Mouse (Mus musculus) limb, embryonic 12.5 days (tissue): ENCODE results near the gene Slx4ip. TPM values are rescaled to one million over a fixed set of nuclear protein-coding genes. Genes with fewer than 3 reads are reported as not detected.

ENCODE experiments used
- ATAC-seq: fragments of 200-750 bp; cut with Nextera tagmentation; 2 replicates; pipeline ENCODE4 v1.8.0; 2017; ENCODE audit warnings: low read depth, moderate TSS enrichment; ENCODE audit not compliant: insufficient number of reproducible peaks, insufficient read depth, low FRiP score, low TSS enrichment
- H3K27ac ChIP-seq: fragments of 300-500 bp; sonication (generic); 2 replicates; pipeline ENCODE4 v1.5.1; 2016; ENCODE audit warnings: mild to moderate bottlenecking, moderate library complexity
- H3K27me3 ChIP-seq: fragments of 300-500 bp; sonication (generic); 2 replicates; pipeline ENCODE4 v1.6.1; 2016; ENCODE audit warnings: mild to moderate bottlenecking, moderate library complexity
- H3K36me3 ChIP-seq: fragments of 300-500 bp; sonication (generic); 2 replicates; pipeline ENCODE4 v1.6.1; 2016; ENCODE audit warnings: mild to moderate bottlenecking, moderate library complexity
- H3K4me1 ChIP-seq: fragments of 300-500 bp; sonication (generic); replicated peaks from 2 replicates; pipeline ENCODE4 v1.6.1; 2016
- H3K4me2 ChIP-seq: fragments of 300-500 bp; sonication (generic); 2 replicates; pipeline ENCODE4 v1.6.1; 2016; ENCODE audit warnings: mild to moderate bottlenecking, moderate library complexity
- H3K4me3 ChIP-seq: fragments of 300-500 bp; sonication (generic); replicated peaks from 2 replicates; pipeline ENCODE4 v1.5.1; 2016; ENCODE audit warnings: mild to moderate bottlenecking
- H3K9ac ChIP-seq: fragments of 300-500 bp; sonication (generic); replicated peaks from 2 replicates; pipeline ENCODE4 v1.6.1; 2016; ENCODE audit warnings: mild to moderate bottlenecking, moderate library complexity
- H3K9me3 ChIP-seq: fragments of 300-500 bp; sonication (generic); 2 replicates; pipeline ENCODE4 v1.6.1; 2016; ENCODE audit warnings: mild to moderate bottlenecking, moderate library complexity
- WGBS: fragments of 180-500 bp; shearing (Covaris S2); methylation state at CpG from one replicate; pipeline ENCODE4 v1.1.7; 2016; 5-methylcytosine and 5-hydroxymethylcytosine counted together
- polyA plus RNA-seq: library from polyadenylated mRNA; unstranded; fragments of >200 nt; fragmentation: Nextera tagmentation; extraction: Ambion mirVana; gene quantifications from 2 replicates; pipeline ENCODE4 v1.2.1, GENCODE M21; 2016

The Slx4ip gene
- polyA plus RNA-seq, 1 experiment from 2014 or later = 9.0 TPM

- Histone ChIP-seq H3K36me3 (peaks cover under 1% of the 10 kb centered on the region; the same call in 1 of the 2 replicates), H3K4me1 (peaks cover 11% of the 10 kb centered on the region), H3K9ac (no peak overlapping the region), H3K4me2 (no peak overlapping the region), H3K4me3 (no peak overlapping the region), H3K27me3 (no peaks in the 10 kb centered on the region), H3K9me3 (no peaks in the 10 kb centered on the region), H3K27ac (0 out of 2 replicates have a peak overlapping the region, but pooled peaks have one; percentile 19)
- WGBS = 29% methylated on average over 16 of the region's 16 CpGs
- ATAC-seq = peak; percentile 33; the same call in 1 of the 2 replicates
Measured at GRCm38 (mm10) chr2:137073473-137074312, 182.7 kb downstream of the Slx4ip start.

DNA sequence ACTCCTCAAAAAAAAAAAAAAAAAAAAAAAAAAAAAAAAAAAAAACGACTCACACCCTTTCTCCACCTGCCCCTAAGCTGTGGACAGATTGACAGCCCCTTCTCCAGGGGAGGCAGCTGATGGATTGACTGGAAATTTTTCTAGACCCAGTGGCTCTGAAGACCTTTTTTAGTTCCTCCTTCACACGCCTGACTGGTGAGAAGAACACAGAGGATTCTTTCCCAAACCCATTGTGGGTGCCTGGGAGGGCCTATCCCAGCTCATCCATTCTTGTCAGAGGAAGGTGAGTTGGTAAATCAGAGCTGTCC is 183.2 kb downstream of the Slx4ip start:
- Histone ChIP-seq H3K27me3 (no peaks in the 10 kb centered on the region), H3K4me2 (no peak overlapping the region), H3K9ac (no peak overlapping the region), H3K9me3 (no peaks in the 10 kb centered on the region), H3K4me3 (no peak overlapping the region), H3K4me1 (peaks cover 17% of the 10 kb centered on the region), H3K27ac (no peak overlapping the region), H3K36me3 (no peaks in the 10 kb centered on the region)
- WGBS = 31% methylated on average over 2 of the region's 2 CpGs
- ATAC-seq = no peak

- Histone ChIP-seq H3K4me3 (no peak overlapping the region), H3K27ac (no peak overlapping the region), H3K4me1 (peaks cover 31% of the 10 kb centered on the region), H3K9ac (no peak overlapping the region), H3K27me3 (0 out of 2 replicates have a peak, but pooled peaks cover 2% of the 10 kb centered on the region), H3K4me2 (no peak overlapping the region), H3K36me3 (peaks cover 19% of the 10 kb centered on the region), H3K9me3 (no peaks in the 10 kb centered on the region)
- 63% methylated on average over 4 of the region's 4 CpGs for WGBS
- no peak for ATAC-seq
Measured at GRCm38 (mm10) chr2:137078771-137079170, 187.8 kb downstream of the Slx4ip start.

DNA sequence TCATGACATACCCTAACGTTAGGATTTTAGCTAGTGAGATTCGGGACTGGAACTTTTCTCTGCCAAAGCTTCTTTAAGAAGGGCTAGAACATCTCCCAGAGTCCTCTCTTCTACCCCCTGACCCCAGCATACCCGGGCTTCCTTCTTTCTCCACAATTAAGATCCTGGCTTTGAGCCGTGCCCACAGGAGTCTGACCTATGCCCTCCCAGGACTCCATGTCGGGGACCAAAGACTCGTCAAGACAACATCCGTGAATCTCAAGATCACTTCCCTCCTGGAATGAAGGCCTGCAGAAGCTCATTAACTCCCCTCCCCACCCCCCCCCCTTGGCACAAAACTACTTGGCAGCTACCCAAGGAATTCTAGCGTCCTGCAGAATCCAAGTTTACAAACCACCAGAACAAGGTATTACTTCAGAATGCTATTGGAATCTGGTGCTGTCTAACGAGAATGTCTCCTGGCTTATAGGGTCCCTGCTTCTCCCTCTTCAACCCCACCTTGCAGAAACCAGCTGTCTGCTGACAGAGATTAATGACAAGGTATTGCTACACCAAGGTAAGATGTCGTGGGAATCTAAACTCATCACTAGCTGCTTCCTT is 188.8 kb downstream of the Slx4ip start:
- 25% methylated on average over 10 of the region's 10 CpGs for WGBS
- Histone ChIP-seq H3K4me1 (peaks cover 28% of the 10 kb centered on the region), H3K36me3 (peaks cover 30% of the 10 kb centered on the region), H3K4me3 (no peak overlapping the region), H3K4me2 (no peak overlapping the region), H3K27me3 (0 out of 2 replicates have a peak, but pooled peaks cover 3% of the 10 kb centered on the region), H3K27ac (0 out of 2 replicates have a peak overlapping the region, but pooled peaks have one; percentile 23), H3K9me3 (no peaks in the 10 kb centered on the region), H3K9ac (no peak overlapping the region)
- no peak for ATAC-seq

- ATAC-seq = no peak
- Histone ChIP-seq H3K4me1 (peaks cover 28% of the 10 kb centered on the region), H3K9me3 (no peaks in the 10 kb centered on the region), H3K27ac (no peak overlapping the region), H3K27me3 (0 out of 2 replicates have a peak, but pooled peaks cover 3% of the 10 kb centered on the region), H3K4me3 (no peak overlapping the region), H3K9ac (no peak overlapping the region), H3K36me3 (peaks cover 36% of the 10 kb centered on the region), H3K4me2 (no peak overlapping the region)
- WGBS = 68% methylated on average over 6 of the region's 6 CpGs
Measured at GRCm38 (mm10) chr2:137080468-137080867, 189.4 kb downstream of the Slx4ip start.

- Histone ChIP-seq H3K4me1 (peaks cover 31% of the 10 kb centered on the region), H3K9ac (no peak overlapping the region), H3K36me3 (peaks cover 42% of the 10 kb centered on the region), H3K4me3 (no peak overlapping the region), H3K9me3 (no peaks in the 10 kb centered on the region), H3K4me2 (no peak overlapping the region), H3K27me3 (0 out of 2 replicates have a peak, but pooled peaks cover 3% of the 10 kb centered on the region), H3K27ac (no peak overlapping the region)
- WGBS = 89% methylated on average over 7 of the region's 7 CpGs
- ATAC-seq = no peak
Measured at GRCm38 (mm10) chr2:137081001-137081400, 190.0 kb downstream of the Slx4ip start.

GRCm38 (mm10) chr2:137082896-137083620 is 192.0 kb downstream of the Slx4ip start:
- Histone ChIP-seq H3K4me2 (no peak overlapping the region), H3K4me3 (no peak overlapping the region), H3K9ac (no peak overlapping the region), H3K27me3 (0 out of 2 replicates have a peak, but pooled peaks cover 3% of the 10 kb centered on the region), H3K36me3 (peaks cover 53% of the 10 kb centered on the region), H3K4me1 (peaks cover 49% of the 10 kb centered on the region), H3K9me3 (no peaks in the 10 kb centered on the region), H3K27ac (no peak overlapping the region)
- WGBS = 94% methylated on average over 24 of the region's 24 CpGs
- ATAC-seq = no peak

- Histone ChIP-seq H3K9me3 (no peaks in the 10 kb centered on the region), H3K27ac (no peak overlapping the region), H3K4me2 (no peak overlapping the region), H3K36me3 (peaks cover 73% of the 10 kb centered on the region), H3K4me3 (no peak overlapping the region), H3K9ac (no peak overlapping the region), H3K27me3 (0 out of 2 replicates have a peak, but pooled peaks cover 3% of the 10 kb centered on the region), H3K4me1 (peaks cover 37% of the 10 kb centered on the region)
- WGBS = 69% methylated on average over 8 of the region's 8 CpGs
- ATAC-seq = no peak
Measured at GRCm38 (mm10) chr2:137085257-137085656, 194.2 kb downstream of the Slx4ip start.

- H3K36me3 ChIP-seq = peaks cover 82% of the 10 kb centered on the region
- H3K4me2 ChIP-seq = peak overlapping the region; percentile 9; the same call in 1 of the 2 replicates
- no peak overlapping the region for H3K9ac ChIP-seq
- peaks cover 28% of the 10 kb centered on the region for H3K4me1 ChIP-seq
- ATAC-seq = no peak
- H3K4me3 ChIP-seq = no peak overlapping the region
- WGBS = 68% methylated on average over 14 of the region's 14 CpGs
- peaks cover 3% of the 10 kb centered on the region; the same call in 1 of the 2 replicates for H3K27me3 ChIP-seq
- peak overlapping the region; percentile 57 for H3K27ac ChIP-seq
- H3K9me3 ChIP-seq = no peaks in the 10 kb centered on the region
Measured at GRCm38 (mm10) chr2:137086621-137087395, 195.8 kb downstream of the Slx4ip start.

DNA sequence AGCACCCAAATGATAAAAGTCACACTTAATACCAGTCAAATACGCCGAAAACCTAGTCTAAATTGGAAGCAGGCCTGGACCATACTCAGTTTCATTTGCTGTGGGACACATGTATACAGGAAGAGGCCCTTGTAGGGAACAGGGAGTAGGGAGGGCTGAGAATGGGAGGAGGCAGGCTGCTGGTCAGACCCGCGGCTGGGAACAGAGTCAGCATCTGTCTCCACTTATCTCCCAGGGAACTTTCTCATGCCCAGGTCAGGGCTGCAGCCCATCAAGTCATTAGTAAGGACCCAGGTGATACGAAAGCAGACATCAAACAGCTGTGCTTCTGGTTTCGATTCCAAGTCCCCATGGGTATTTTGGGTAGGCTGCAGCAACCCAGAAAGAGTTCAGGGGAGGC is 196.7 kb downstream of the Slx4ip start:
- Histone ChIP-seq H3K9me3 (no peaks in the 10 kb centered on the region), H3K27ac (peak overlapping the region; percentile 57), H3K36me3 (peaks cover 88% of the 10 kb centered on the region), H3K27me3 (peaks cover 3% of the 10 kb centered on the region; the same call in 1 of the 2 replicates), H3K4me3 (no peak overlapping the region), H3K4me2 (peak overlapping the region; percentile 9; the same call in 1 of the 2 replicates), H3K4me1 (peaks cover 30% of the 10 kb centered on the region), H3K9ac (no peak overlapping the region)
- WGBS = 12% methylated on average over 6 of the region's 6 CpGs
- ATAC-seq = peak; percentile 84
